Mouse (Mus musculus): Measurements from ENCODE around the gene Tmtc2.

DNA sequence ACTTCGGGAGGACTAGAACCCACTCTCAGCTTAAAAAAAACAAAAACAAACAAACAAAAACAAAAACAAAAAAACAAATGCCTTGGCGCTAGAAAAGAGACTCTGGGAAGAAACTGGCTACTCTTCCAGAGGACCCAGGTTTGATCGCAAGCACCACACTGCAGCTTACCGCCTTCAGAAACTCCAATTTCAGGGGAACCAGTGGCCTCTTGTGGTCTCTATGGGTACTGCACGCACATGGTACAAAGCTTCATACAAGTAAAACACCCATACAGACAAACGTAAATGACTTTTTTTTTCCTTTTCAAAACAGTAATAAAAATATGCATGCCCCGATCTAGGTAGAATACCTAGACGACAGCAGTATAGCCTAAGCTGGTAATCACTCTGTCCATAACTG is 201.0 kb downstream of the Tmtc2 start:
- TF ChIP-seq CTCF (IDR thresholded peaks at IDR 0.05; ENCODE audit: extremely low read depth, insufficient read depth, insufficient read length, insufficient replicate concordance), result no peak
- no peak for TF ChIP-seq POLR2A (IDR thresholded peaks at IDR 0.05; ENCODE audit: low read depth, low read length)

All from spleen, adult 2 months (tissue).